Mouse (Mus musculus) midbrain, embryonic 15.5 days (tissue): Measurements from ENCODE around the gene Vars2. TPM values are rescaled to one million over a fixed set of nuclear protein-coding genes. Genes with fewer than 3 reads are reported as not detected.

Experiments used
- ATAC-seq: fragments of 200-750 bp; cut with Nextera tagmentation; replicated peaks from 2 replicates; pipeline ENCODE4 v1.8.0; 2017; ENCODE audit warnings: moderate TSS enrichment
- H3K27ac ChIP-seq: fragments of 300-500 bp; sonication (generic); 2 replicates; pipeline ENCODE4 v1.5.1; 2015; ENCODE audit warnings: mild to moderate bottlenecking, inconsistent platforms
- H3K27me3 ChIP-seq: fragments of 300-500 bp; sonication (generic); replicated peaks from 2 replicates; pipeline ENCODE4 v1.6.1; 2015; ENCODE audit warnings: inconsistent platforms
- H3K36me3 ChIP-seq: fragments of 300-500 bp; sonication (generic); replicated peaks from 2 replicates; pipeline ENCODE4 v1.6.1; 2015; ENCODE audit warnings: inconsistent platforms
- H3K4me1 ChIP-seq: fragments of 300-500 bp; sonication (generic); 2 replicates; pipeline ENCODE4 v1.6.1; 2015; ENCODE audit warnings: inconsistent platforms
- H3K4me2 ChIP-seq: fragments of 300-500 bp; sonication (generic); 2 replicates; pipeline ENCODE4 v1.6.1; 2015; ENCODE audit warnings: inconsistent platforms, mild to moderate bottlenecking, moderate library complexity
- H3K4me3 ChIP-seq: fragments of 300-500 bp; sonication (generic); 2 replicates; pipeline ENCODE4 v1.5.1; 2015; ENCODE audit warnings: mild to moderate bottlenecking, inconsistent platforms
- H3K9ac ChIP-seq: fragments of 300-500 bp; sonication (generic); 2 replicates; pipeline ENCODE4 v1.6.1; 2015; ENCODE audit warnings: mild to moderate bottlenecking, inconsistent platforms
- H3K9me3 ChIP-seq: fragments of 300-500 bp; sonication (generic); 2 replicates; pipeline ENCODE4 v1.6.1; 2016; ENCODE audit warnings: inconsistent platforms
- WGBS: fragments of 180-500 bp; shearing (Covaris S2); methylation state at CpG from one replicate; pipeline ENCODE4 v1.1.7; 2015; ENCODE audit warnings: mixed read lengths; 5-methylcytosine and 5-hydroxymethylcytosine counted together
- polyA plus RNA-seq: library from polyadenylated mRNA; unstranded; fragments of >200 nt; fragmentation: Nextera tagmentation; extraction: Ambion mirVana; gene quantifications from 2 replicates; pipeline ENCODE4 v1.2.1, GENCODE M21; 2015

The Vars2 gene
- polyA plus RNA-seq, result 16.3 and 16.5 TPM in 2 replicates

DNA sequence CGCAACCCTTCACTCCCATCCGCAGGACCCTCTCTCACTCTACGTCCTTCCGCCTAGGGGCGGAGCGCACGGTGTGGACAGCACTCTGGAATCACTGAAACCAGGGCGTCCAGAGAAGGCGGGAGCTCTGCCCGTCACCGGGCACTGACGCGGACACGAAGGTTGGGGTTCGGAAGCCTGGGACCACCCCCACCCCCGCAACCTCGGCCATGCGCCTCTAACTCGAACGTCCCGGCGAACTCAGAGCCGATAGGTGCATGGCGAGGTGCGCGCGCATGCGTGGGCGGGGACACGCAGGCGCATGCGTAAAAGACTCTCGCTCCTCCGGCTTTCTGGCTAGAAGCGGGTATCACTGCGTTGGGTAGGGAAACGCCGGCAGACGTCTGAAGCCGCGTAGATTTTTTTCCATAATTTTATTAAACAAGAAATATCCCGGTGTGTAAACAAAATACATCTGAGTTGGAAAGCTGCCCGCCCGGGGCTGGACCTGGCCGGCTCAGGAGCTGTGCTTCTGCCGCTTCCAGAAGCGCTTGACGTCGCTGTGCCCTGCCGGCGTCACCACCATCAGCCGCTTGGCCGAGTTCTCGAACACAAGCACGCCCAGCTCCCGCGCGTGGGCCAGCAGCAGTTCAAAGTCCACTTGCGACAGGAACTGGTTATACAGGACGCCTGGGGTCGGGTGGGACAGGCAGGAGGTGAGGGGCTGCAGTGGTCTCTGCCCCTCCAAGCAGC, at the start of gene Vars2:
Vars2 (minus strand) TSS at position 259 of the 732 bp plus-strand sequence.
- ATAC-seq, result peak; percentile 93
- no peaks in the 10 kb centered on the region for H3K27me3 ChIP-seq
- WGBS, result 0% methylated on average over 61 of the region's 61 CpGs
- H3K9ac ChIP-seq, result peak within 1 kb of the TSS; percentile 90
- H3K36me3 ChIP-seq, result 0 out of 2 replicates have a peak, but pooled peaks cover 5% of the 10 kb centered on the region
- no peaks in the 10 kb centered on the region for H3K9me3 ChIP-seq
- H3K4me1 ChIP-seq, result peaks cover 16% of the 10 kb centered on the region
- H3K27ac ChIP-seq, result peak within 1 kb of the TSS; percentile 85
- peak within 1 kb of the TSS; percentile 67 for H3K4me3 ChIP-seq
- H3K4me2 ChIP-seq, result peak within 1 kb of the TSS; percentile 85

DNA sequence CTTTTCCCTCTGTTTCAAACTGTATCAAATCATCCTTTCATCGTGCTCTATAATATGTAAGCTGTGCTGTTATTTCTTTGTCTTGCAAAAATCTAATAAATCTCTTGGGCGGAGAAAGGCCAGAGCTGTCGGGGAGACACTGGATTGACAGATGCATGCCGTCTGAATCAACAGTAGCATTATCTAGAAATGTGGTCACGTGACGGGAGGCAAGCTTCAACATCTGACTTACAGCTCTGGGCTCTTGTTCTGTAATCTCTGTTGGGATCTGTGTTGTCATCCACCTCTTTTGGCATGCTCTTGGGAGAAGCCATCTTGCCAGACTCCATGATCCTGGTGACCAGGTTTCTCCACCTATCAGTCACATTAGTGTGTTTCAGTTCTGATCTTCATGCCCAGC, 49.7 kb upstream of the Vars2 start:
- 88% methylated on average over 6 of the region's 6 CpGs for WGBS
- H3K9ac ChIP-seq, result no peak overlapping the region
- ATAC-seq, result no peak

GRCm38 (mm10) chr17:35716114-35716513, 48.7 kb upstream of the Vars2 start:
- no peak overlapping the region for H3K4me3 ChIP-seq
- WGBS, result 90% methylated on average over 3 of the region's 3 CpGs
- peaks cover 11% of the 10 kb centered on the region for H3K4me1 ChIP-seq
- H3K9ac ChIP-seq, result no peak overlapping the region
- ATAC-seq, result no peak
- H3K9me3 ChIP-seq, result no peaks in the 10 kb centered on the region
- no peak overlapping the region for H3K27ac ChIP-seq
- no peaks in the 10 kb centered on the region for H3K36me3 ChIP-seq
- no peaks in the 10 kb centered on the region for H3K27me3 ChIP-seq
- H3K4me2 ChIP-seq, result no peak overlapping the region

More for the DNA sequence above, 49.7 kb upstream of the Vars2 start:
- Histone ChIP-seq H3K27ac (no peak overlapping the region), H3K4me2 (no peak overlapping the region), H3K27me3 (no peaks in the 10 kb centered on the region), H3K36me3 (no peaks in the 10 kb centered on the region), H3K4me3 (no peak overlapping the region), H3K9me3 (no peaks in the 10 kb centered on the region), H3K4me1 (peaks cover 9% of the 10 kb centered on the region; the same call in 1 of the 2 replicates)

DNA sequence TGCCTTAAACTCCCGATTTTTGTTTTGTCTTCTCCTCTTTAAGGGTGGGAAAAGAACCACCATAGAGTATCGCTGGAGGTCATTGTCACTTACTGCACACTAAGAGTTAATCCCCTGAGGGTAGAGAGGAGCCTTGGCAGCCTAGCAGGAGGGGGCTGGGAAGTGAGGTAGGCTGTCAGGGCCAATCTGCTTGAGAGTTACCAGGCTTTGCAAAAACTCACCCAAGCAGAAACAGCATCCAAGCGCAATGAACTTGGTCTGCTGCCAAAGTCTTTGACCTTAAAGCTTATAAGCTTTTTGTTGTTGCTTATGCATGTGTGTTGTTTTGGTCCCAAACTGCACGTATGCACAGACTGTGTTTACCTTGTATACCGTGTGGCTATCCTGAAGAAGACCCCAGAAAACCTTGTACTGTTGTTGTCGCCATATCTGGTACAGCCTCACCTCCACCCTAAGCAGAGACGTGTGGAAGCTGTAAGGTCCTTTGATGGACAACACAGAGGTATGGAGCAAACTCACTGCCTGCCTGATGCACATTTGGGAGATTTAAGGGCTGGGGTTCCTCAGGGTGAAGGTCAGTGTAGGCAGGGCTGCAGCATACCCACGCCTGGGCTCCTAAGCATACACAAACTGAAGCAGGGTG, 43.4 kb upstream of the Vars2 start:
- H3K4me3 ChIP-seq, result no peak overlapping the region
- 0 out of 2 replicates have a peak, but pooled peaks have one; percentile 30 for ATAC-seq

GRCm38 (mm10) chr17:35708611-35709010, 41.2 kb upstream of the Vars2 start:
- Histone ChIP-seq H3K9me3 (no peaks in the 10 kb centered on the region), H3K4me2 (no peak overlapping the region), H3K4me1 (peaks cover 29% of the 10 kb centered on the region), H3K4me3 (no peak overlapping the region), H3K27ac (no peak overlapping the region), H3K36me3 (no peaks in the 10 kb centered on the region), H3K9ac (no peak overlapping the region), H3K27me3 (no peaks in the 10 kb centered on the region)
- ATAC-seq, result no peak
- WGBS, result 81% methylated on average over 2 of the region's 2 CpGs

More for the DNA sequence above, 43.4 kb upstream of the Vars2 start:
- Histone ChIP-seq H3K9ac (no peak overlapping the region), H3K36me3 (no peaks in the 10 kb centered on the region), H3K4me1 (peaks cover 7% of the 10 kb centered on the region), H3K27me3 (no peaks in the 10 kb centered on the region), H3K9me3 (no peaks in the 10 kb centered on the region), H3K27ac (peak overlapping the region; percentile 57; the same call in 1 of the 2 replicates), H3K4me2 (no peak overlapping the region)
- 20% methylated on average over 8 of the region's 8 CpGs for WGBS

DNA sequence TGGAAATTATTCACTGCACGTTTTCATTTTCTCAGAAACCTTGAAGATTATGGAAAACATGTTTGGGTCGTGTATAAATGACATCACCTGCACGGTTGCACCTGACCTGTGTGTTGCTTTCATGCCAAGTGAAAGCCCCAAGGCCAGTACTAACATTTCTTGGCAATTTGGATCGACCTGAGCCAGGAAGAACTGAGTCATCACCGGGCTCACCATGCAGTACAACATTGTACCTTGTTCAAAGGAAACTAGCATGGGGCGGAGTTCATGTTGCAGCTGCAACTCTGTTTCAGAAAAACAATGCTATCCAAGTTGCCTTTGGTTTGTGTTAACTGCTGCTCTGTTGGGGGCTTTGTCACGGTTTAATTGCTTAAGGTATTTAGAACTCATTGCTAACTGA, 40.5 kb upstream of the Vars2 start:
- Histone ChIP-seq H3K9ac (no peak overlapping the region), H3K36me3 (no peaks in the 10 kb centered on the region), H3K9me3 (no peaks in the 10 kb centered on the region), H3K27me3 (no peaks in the 10 kb centered on the region), H3K27ac (no peak overlapping the region), H3K4me2 (no peak overlapping the region), H3K4me1 (peaks cover 29% of the 10 kb centered on the region), H3K4me3 (no peak overlapping the region)
- WGBS, result 67% methylated on average over 7 of the region's 7 CpGs
- no peak for ATAC-seq

GRCm38 (mm10) chr17:35705836-35706235, 38.4 kb upstream of the Vars2 start:
- Histone ChIP-seq H3K9me3 (no peaks in the 10 kb centered on the region), H3K27me3 (no peaks in the 10 kb centered on the region), H3K4me1 (peaks cover 37% of the 10 kb centered on the region), H3K4me3 (no peak overlapping the region), H3K4me2 (no peak overlapping the region), H3K36me3 (no peaks in the 10 kb centered on the region), H3K9ac (no peak overlapping the region), H3K27ac (0 out of 2 replicates have a peak overlapping the region, but pooled peaks have one; percentile 90)
- 22% methylated on average over 4 of the region's 4 CpGs for WGBS
- ATAC-seq, result no peak

DNA sequence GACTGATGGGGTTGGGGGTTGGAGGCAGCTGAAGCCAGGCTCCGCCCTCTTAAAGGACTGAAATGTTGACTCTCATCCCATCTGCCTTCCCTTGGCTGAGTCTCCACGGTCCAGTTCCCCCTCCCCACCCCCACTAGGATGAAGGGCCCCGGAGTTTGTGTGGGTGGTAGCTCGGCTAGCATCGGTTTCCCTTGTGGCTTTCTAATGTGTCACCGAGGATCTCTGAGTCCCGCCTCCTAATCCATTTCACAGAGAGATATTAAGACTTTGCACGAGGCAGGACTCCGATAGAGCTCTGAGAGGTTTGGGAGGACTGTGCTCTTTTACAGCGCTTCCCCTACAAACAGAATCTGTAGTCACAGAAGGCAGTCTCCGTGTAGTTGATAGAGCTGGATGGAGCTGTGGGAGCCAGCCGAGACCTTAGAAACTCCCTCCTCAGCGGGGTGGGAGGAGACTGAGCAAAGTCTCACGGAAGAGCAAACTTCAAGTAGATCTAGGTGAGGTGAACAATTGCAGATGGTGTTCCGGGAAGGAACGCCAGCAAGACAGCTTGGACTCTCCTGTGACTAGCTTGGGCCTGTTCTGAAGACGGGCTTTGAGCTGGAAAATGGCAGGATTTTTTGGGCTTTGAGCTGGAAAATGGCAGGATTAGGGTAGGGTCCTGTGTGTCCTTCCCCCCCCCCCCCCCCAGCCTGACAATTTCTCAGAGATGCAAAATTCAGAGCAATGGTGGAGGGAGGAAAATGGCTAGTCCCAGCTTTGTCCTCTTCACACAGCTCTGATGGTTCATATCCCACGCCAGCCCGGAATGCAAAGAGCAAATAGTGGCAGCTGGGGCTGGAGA, 37.5 kb upstream of the Vars2 start, which contains the start of gene Ddr1:
Ddr1 (minus strand) TSS at position 1 of the 844 bp plus-strand sequence.
- 4% methylated on average over 19 of the region's 19 CpGs for WGBS
- peaks cover 34% of the 10 kb centered on the region for H3K4me1 ChIP-seq
- no peaks in the 10 kb centered on the region for H3K9me3 ChIP-seq
- H3K27me3 ChIP-seq, result no peaks in the 10 kb centered on the region
- no peaks in the 10 kb centered on the region for H3K36me3 ChIP-seq
- H3K4me2 ChIP-seq, result peak within 1 kb of the TSS; percentile 52
- peak; percentile 53 for ATAC-seq
- H3K4me3 ChIP-seq, result peak within 1 kb of the TSS; percentile 40
- H3K9ac ChIP-seq, result peak within 1 kb of the TSS; percentile 47
- H3K27ac ChIP-seq, result peak within 1 kb of the TSS; percentile 90

DNA sequence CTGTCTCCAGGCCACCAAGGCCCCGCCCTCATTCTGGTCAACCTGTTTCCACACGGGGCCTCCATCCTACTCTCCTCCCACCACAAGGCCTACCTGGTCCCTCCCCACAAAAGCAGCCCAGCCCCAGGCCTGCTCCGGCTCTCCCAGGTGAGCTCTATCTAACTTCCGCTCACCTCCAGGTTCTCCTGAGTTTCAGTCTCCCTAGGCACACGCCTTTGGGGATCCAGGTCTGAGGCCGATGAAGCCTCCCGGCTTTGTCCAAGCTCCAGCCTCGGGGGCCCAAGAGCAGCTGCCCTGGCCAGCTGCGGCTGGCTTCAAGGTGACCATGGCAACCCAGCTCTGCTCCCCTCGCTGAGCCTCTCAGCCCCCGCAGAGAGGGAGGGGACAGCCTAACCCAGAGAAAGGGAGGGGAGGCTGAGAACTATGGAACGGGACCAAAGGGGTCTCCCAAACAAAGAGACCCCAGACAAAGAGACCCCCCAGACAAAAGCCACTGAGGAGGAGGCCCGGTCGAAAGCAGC, 36.4 kb upstream of the Vars2 start:
- peak overlapping the region; percentile 47 for H3K9ac ChIP-seq
- peaks cover 45% of the 10 kb centered on the region for H3K4me1 ChIP-seq
- H3K27ac ChIP-seq, result peak overlapping the region; percentile 90
- H3K27me3 ChIP-seq, result no peaks in the 10 kb centered on the region
- peak overlapping the region; percentile 40 for H3K4me3 ChIP-seq
- no peaks in the 10 kb centered on the region for H3K36me3 ChIP-seq
- under 1% methylated on average over 14 of the region's 14 CpGs for WGBS
- H3K9me3 ChIP-seq, result no peaks in the 10 kb centered on the region
- H3K4me2 ChIP-seq, result peak overlapping the region; percentile 52
- ATAC-seq, result peak; percentile 61

DNA sequence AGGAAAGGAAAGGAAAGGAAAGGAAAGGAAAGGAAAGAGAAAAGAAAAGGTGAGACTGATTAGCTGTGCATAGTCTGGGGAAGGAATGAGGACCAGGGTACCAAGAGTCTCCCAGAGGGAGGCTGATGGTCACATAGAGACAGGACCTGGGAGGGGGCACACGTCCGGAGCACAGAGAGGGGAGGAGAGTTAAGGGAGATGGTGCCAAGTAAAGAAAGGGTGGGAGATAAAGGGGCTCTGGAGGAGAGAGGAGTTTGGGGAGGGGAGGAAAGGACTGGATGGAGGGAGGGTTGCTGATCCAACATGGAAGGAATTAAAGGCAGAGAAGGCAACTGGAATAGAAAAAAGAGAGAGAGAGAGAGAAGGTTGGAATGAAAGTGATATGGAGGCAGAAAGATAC, 35.7 kb upstream of the Vars2 start:
- 3% methylated on average over 2 of the region's 2 CpGs for WGBS

DNA sequence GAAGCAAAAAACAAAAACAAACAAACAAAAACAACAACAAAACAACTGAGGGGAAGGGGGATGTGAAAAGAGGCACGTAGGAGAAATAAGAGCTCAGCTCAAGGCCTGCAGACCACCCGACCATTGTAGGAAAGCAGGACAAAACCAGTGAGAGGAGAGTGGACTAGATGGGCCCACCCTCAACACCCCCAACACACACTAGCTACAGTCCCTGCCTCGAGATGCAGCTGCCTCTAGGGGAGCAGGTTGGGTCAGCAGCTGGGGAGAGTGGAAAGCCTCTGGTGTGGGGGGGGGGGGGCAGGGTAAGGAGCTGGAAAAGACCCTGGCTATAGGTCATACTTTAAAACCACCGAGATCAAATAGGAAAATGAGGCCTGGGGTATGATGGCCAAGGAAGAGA, 35.2 kb upstream of the Vars2 start:
- WGBS, result 1% methylated on average over 4 of the region's 4 CpGs
- peaks cover 55% of the 10 kb centered on the region for H3K4me1 ChIP-seq
- no peak for ATAC-seq

More for the DNA sequence above, 35.7 kb upstream of the Vars2 start:
- peak overlapping the region; percentile 83 for H3K4me3 ChIP-seq
- H3K27ac ChIP-seq, result peak overlapping the region; percentile 99
- H3K9me3 ChIP-seq, result no peaks in the 10 kb centered on the region
- H3K9ac ChIP-seq, result peak overlapping the region; percentile 86
- H3K4me1 ChIP-seq, result peaks cover 52% of the 10 kb centered on the region
- no peak for ATAC-seq
- H3K27me3 ChIP-seq, result no peaks in the 10 kb centered on the region
- H3K4me2 ChIP-seq, result peak overlapping the region; percentile 86
- no peaks in the 10 kb centered on the region for H3K36me3 ChIP-seq

More for the DNA sequence above, 35.2 kb upstream of the Vars2 start:
- Histone ChIP-seq H3K27me3 (no peaks in the 10 kb centered on the region), H3K4me2 (peak overlapping the region; percentile 86), H3K9me3 (no peaks in the 10 kb centered on the region), H3K36me3 (no peaks in the 10 kb centered on the region), H3K4me3 (peak overlapping the region; percentile 83), H3K27ac (peak overlapping the region; percentile 99), H3K9ac (peak overlapping the region; percentile 86)
